Mouse (Mus musculus) liver, postnatal 0 days (tissue): ENCODE measurements around the gene Dock3.

Experiments used
- CTCF ChIP-seq: sonication (generic); IDR thresholded peaks from 2 replicates; pipeline ENCODE4 v1.5.1; 2016; ENCODE audit warnings: antibody characterized with exemption, low read depth
- EP300 ChIP-seq: IDR thresholded peaks from 2 replicates; pipeline ENCODE4 v1.6.1; 2016; ENCODE audit warnings: antibody characterized with exemption, low read depth, mild to moderate bottlenecking

- TF ChIP-seq CTCF (no peak), EP300 (no peak)
Observed at GRCm38 (mm10) chr9:106890496-106891240, 341.0 kb downstream of the Dock3 start.
